Mouse (Mus musculus) forebrain, embryonic 15.5 days (tissue): ENCODE measurements around the gene Daam1. TPM values are rescaled to one million over a fixed set of nuclear protein-coding genes. Genes with fewer than 3 reads are reported as not detected.
A peak's percentile ranks its signal among the peaks of the same experiment; 100 is the strongest.

Experiments used
- ATAC-seq: fragments of 200-750 bp; cut with Nextera tagmentation; replicated peaks from 2 replicates; pipeline ENCODE4 v1.8.0; 2017; ENCODE audit warnings: mild to moderate bottlenecking, moderate TSS enrichment, moderate library complexity
- H3K27ac ChIP-seq: fragments of 300-500 bp; sonication (generic); replicated peaks from 2 replicates; pipeline ENCODE4 v1.5.1; 2015; ENCODE audit warnings: mild to moderate bottlenecking, inconsistent platforms
- H3K27me3 ChIP-seq: fragments of 300-500 bp; sonication (generic); 2 replicates; pipeline ENCODE4 v1.6.1; 2015; ENCODE audit warnings: inconsistent platforms
- H3K36me3 ChIP-seq: fragments of 300-500 bp; sonication (generic); 2 replicates; pipeline ENCODE4 v1.6.1; 2015; ENCODE audit warnings: mild to moderate bottlenecking, inconsistent platforms
- H3K4me1 ChIP-seq: fragments of 300-500 bp; sonication (generic); 2 replicates; pipeline ENCODE4 v1.6.1; 2015; ENCODE audit warnings: inconsistent platforms
- H3K4me2 ChIP-seq: fragments of 300-500 bp; sonication (generic); replicated peaks from 2 replicates; pipeline ENCODE4 v1.6.1; 2015; ENCODE audit warnings: mild to moderate bottlenecking, inconsistent platforms
- H3K4me3 ChIP-seq: fragments of 300-500 bp; sonication (generic); 2 replicates; pipeline ENCODE4 v1.5.1; 2015; ENCODE audit warnings: mild to moderate bottlenecking, inconsistent platforms
- H3K9ac ChIP-seq: fragments of 300-500 bp; sonication (generic); replicated peaks from 2 replicates; pipeline ENCODE4 v1.6.1; 2015; ENCODE audit warnings: mild to moderate bottlenecking, inconsistent platforms
- H3K9me3 ChIP-seq: fragments of 300-500 bp; sonication (generic); 2 replicates; pipeline ENCODE4 v1.6.1; 2016; ENCODE audit warnings: inconsistent platforms
- WGBS: fragments of 180-500 bp; shearing (Covaris S2); methylation state at CpG from one replicate; pipeline ENCODE4 v1.1.7; 2015; ENCODE audit warnings: mixed read lengths; 5-methylcytosine and 5-hydroxymethylcytosine counted together
- polyA plus RNA-seq: library from polyadenylated mRNA; unstranded; fragments of >200 nt; fragmentation: Nextera tagmentation; extraction: Ambion mirVana; gene quantifications from 2 replicates; pipeline ENCODE4 v1.2.1, GENCODE M21; 2015

Gene Daam1
- polyA plus RNA-seq, 1 experiment from 2014 or later: 25.6 TPM

GRCm38 (mm10) chr12:71928092-71928491 is 97.2 kb downstream of the Daam1 start:
- Histone ChIP-seq H3K9ac (no peak overlapping the region), H3K4me1 (peaks cover 16% of the 10 kb centered on the region), H3K4me2 (no peak overlapping the region), H3K36me3 (no peaks in the 10 kb centered on the region), H3K27ac (no peak overlapping the region), H3K9me3 (no peaks in the 10 kb centered on the region), H3K4me3 (no peak overlapping the region), H3K27me3 (no peaks in the 10 kb centered on the region)
- 88% methylated on average over 6 of the region's 6 CpGs for WGBS
- ATAC-seq: no peak

DNA sequence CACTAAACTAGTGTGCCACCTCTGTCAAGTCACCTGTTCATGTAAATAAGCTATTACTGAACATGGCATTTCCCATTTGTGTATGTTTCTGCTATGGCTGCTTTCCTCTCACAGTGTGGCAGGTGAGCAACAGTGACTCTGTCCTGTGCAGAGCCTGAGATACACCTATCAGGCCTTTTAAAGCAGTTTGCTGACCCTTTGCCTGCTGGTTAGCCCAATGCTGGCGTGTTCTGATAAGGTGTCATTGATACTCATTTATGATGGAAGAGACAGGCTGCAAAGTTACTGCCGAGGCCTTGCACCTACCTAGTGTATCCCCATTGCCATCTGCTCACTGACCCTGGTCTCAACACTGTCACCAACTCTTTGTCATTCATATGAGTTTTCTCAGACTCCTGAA is 99.0 kb downstream of the Daam1 start:
- Histone ChIP-seq H3K27me3 (no peaks in the 10 kb centered on the region), H3K36me3 (no peaks in the 10 kb centered on the region), H3K9ac (no peak overlapping the region), H3K4me1 (peaks cover 21% of the 10 kb centered on the region), H3K4me2 (no peak overlapping the region), H3K4me3 (no peak overlapping the region), H3K9me3 (no peaks in the 10 kb centered on the region), H3K27ac (no peak overlapping the region)
- 72% methylated on average over 2 of the region's 2 CpGs for WGBS
- no peak for ATAC-seq

DNA sequence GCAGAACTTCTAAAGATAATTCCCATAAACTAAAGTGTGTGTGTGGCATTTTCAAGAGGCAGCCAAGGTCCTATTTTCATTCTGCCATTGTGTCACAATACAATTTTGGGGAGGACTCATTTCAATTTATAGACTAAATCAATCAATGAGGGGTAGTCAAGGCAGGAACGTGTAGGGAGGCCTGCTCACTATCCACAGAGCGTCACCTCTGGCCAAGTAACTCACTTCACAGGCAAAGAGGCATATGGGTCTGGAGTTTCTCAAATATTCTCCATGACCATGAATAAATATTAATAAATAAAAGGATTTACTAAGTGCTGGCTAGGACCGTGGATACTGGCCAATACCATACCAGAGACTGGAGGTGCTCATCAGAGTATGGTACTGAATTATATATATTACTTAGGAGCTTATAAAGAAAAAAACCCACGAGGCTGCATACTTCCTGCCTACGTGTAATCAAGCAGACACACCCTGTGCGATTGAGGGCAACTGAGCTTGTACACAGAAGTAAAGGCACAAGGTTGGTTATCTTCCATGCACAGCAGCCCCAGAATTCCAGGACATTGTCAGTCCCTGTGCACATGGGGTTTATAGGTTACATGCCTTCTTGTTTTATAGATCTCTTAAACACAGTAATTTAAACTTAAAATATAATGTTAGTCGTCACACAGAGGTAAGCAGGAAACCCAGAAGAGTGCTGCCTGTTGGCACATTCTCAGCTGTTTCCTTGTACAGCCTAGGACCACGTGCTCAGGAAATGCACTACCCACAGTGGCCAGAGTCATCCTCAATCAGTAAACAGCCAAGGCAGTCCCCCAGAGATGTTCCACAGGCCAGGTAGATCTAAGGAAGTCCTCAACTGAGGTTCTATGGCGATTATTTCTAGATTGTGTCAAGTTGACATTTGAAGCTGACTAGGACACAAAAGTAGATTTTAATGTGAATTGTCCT is 101.8 kb downstream of the Daam1 start:
- 88% methylated on average over 9 of the region's 9 CpGs for WGBS
- peaks cover 14% of the 10 kb centered on the region for H3K4me1 ChIP-seq
- ATAC-seq: no peak

DNA sequence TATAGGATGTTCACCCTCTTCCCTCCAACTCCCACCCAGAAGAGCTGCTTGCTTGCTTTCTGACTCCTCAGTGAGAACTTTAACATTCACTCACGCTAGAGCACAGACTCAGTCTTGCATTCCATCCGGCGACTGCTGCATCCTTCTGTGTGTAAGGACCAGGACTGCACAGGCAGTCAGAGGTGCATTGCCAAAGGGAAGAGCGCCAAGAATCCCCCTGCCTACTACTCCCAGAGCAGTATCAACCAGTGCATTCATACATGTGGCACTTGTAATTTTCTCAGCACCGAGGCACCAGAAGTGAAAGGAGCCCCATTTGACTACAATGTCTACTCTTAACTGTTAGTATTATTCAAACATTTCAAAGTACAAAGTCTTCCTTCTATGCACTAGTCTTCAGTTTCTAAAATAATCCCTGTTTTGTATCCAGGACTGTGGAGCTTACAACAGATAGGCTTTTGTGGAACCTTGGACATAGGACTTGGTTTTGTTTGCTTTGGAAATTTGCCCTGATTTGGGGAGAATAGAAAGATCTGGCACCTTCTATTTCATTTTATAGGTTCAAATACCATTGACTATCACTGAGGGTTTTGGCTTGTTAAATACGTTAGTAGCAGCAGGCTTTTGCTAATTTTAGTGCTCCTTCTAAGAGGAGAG is 103.2 kb downstream of the Daam1 start:
- peak overlapping the region; percentile 3; the same call in 1 of the 2 replicates for H3K27ac ChIP-seq
- 0 out of 2 replicates have a peak, but pooled peaks have one; percentile 43 for ATAC-seq
- H3K4me3 ChIP-seq: no peak overlapping the region
- peaks cover 16% of the 10 kb centered on the region for H3K4me1 ChIP-seq
- WGBS: 34% methylated on average over 6 of the region's 6 CpGs
- no peaks in the 10 kb centered on the region for H3K27me3 ChIP-seq
- H3K9ac ChIP-seq: no peak overlapping the region
- no peaks in the 10 kb centered on the region for H3K9me3 ChIP-seq
- H3K36me3 ChIP-seq: 0 out of 2 replicates have a peak, but pooled peaks cover 7% of the 10 kb centered on the region
- H3K4me2 ChIP-seq: no peak overlapping the region

More for the DNA sequence above, 101.8 kb downstream of the Daam1 start:
- Histone ChIP-seq H3K9ac (no peak overlapping the region), H3K27ac (no peak overlapping the region), H3K27me3 (no peaks in the 10 kb centered on the region), H3K9me3 (no peaks in the 10 kb centered on the region), H3K36me3 (0 out of 2 replicates have a peak, but pooled peaks cover 7% of the 10 kb centered on the region), H3K4me3 (no peak overlapping the region), H3K4me2 (no peak overlapping the region)

DNA sequence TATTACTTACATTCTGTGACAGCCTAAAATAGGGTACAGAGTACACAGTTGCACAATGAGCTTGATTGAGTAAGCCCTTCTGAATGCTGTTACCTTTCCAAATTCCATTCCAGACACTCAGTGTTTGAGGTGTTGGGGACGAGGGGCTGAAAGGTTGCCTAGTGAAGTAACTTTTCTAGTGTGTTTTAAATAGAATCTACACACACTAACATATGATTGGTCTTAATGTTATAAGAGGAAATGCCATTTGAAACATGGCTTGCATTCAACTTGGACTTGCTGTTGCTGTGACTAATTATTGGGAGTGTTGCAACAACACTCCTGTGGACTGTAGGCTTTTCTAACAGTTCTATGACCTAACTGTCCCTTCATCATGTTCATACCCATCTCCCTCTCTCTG is 105.8 kb downstream of the Daam1 start:
- 67% methylated on average over 1 of the region's 1 CpGs for WGBS

DNA sequence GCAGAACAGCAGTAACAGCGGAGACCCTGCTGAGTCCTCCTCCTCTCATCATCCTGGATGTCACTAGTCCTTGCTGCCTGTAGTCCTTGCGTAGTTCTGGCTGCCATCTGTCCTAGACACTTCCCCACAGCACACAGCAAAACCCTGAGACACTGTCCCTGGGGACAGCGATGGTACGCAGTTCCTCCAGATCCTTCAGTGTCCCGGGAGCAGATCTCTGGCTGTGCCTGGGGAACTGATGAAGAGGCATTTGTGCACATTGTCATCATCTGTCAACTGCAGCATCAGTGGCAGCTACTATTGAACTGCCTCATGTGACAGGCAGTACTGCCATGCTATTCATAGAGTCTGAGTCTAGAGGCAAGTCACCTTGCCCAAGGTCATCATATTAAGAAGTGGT is 107.6 kb downstream of the Daam1 start:
- no peak overlapping the region for H3K4me3 ChIP-seq
- 83% methylated on average over 5 of the region's 5 CpGs for WGBS
- no peak overlapping the region for H3K27ac ChIP-seq

More for the DNA sequence above, 105.8 kb downstream of the Daam1 start:
- no peak overlapping the region for H3K27ac ChIP-seq
- no peaks in the 10 kb centered on the region for H3K27me3 ChIP-seq
- no peak overlapping the region for H3K4me2 ChIP-seq
- no peaks in the 10 kb centered on the region for H3K9me3 ChIP-seq
- no peak overlapping the region for H3K9ac ChIP-seq
- 0 out of 2 replicates have a peak, but pooled peaks cover 7% of the 10 kb centered on the region for H3K36me3 ChIP-seq
- no peak for ATAC-seq
- H3K4me1 ChIP-seq: peaks cover 12% of the 10 kb centered on the region
- H3K4me3 ChIP-seq: no peak overlapping the region

GRCm38 (mm10) chr12:71941290-71941689 is 110.4 kb downstream of the Daam1 start:
- Histone ChIP-seq H3K27ac (no peak overlapping the region), H3K4me3 (no peak overlapping the region), H3K27me3 (no peaks in the 10 kb centered on the region), H3K9me3 (no peaks in the 10 kb centered on the region), H3K4me2 (no peak overlapping the region), H3K9ac (no peak overlapping the region), H3K4me1 (0 out of 2 replicates have a peak, but pooled peaks cover 3% of the 10 kb centered on the region), H3K36me3 (peaks cover 29% of the 10 kb centered on the region)
- 90% methylated on average over 5 of the region's 5 CpGs for WGBS
- ATAC-seq: no peak

More for the DNA sequence above, 107.6 kb downstream of the Daam1 start:
- no peak for ATAC-seq
- H3K27me3 ChIP-seq: no peaks in the 10 kb centered on the region
- H3K36me3 ChIP-seq: peaks cover 9% of the 10 kb centered on the region
- no peak overlapping the region for H3K9ac ChIP-seq
- no peaks in the 10 kb centered on the region for H3K9me3 ChIP-seq
- no peak overlapping the region for H3K4me2 ChIP-seq
- peaks cover 12% of the 10 kb centered on the region for H3K4me1 ChIP-seq

DNA sequence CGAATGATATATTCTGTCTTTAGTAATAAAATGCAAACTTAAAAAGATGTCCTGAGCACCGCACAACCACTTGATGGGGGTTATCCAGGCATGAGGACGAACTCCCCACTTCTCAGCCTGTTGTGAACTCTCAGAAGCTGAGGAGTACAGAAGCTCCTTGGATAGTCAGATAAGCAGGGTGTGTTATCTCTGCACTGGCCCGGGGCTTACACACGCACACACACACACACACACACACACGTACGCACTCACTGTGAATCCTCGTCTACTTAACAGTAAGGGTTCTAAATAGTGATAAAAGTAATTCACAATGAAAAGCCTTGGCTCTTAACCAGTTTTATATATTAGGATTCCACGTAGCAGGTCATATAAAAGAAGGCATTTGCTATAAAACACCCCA is 112.2 kb downstream of the Daam1 start:
- 95% methylated on average over 9 of the region's 9 CpGs for WGBS
- H3K4me2 ChIP-seq: no peak overlapping the region
- no peaks in the 10 kb centered on the region for H3K9me3 ChIP-seq
- no peak overlapping the region for H3K27ac ChIP-seq
- no peaks in the 10 kb centered on the region for H3K27me3 ChIP-seq
- H3K4me3 ChIP-seq: no peak overlapping the region
- no peak overlapping the region for H3K9ac ChIP-seq
- peaks cover 38% of the 10 kb centered on the region for H3K36me3 ChIP-seq
- no peak for ATAC-seq
- H3K4me1 ChIP-seq: peaks cover 9% of the 10 kb centered on the region; the same call in 1 of the 2 replicates

DNA sequence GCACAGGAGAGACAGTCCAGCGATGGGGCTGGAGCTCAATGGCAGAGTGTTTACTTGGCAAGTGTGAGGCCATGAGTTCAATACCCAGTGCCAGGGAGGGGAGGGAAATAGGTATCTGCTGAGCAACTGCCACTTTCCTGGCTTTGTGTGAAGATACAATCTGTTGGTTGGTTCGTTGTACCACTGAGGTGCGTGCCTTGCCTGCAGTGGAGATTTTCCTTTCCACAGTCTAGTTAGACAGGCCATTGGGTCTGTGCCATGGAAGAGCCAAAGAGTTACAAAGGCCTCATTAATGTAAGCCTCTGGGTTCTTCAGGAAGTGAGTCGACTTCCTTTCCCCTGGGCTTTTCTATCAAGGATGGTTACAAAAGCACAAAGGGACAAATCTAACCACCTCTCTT is 112.8 kb downstream of the Daam1 start:
- H3K9me3 ChIP-seq: no peaks in the 10 kb centered on the region
- H3K36me3 ChIP-seq: peaks cover 41% of the 10 kb centered on the region
- H3K9ac ChIP-seq: no peak overlapping the region
- 83% methylated on average over 4 of the region's 4 CpGs for WGBS
- H3K4me3 ChIP-seq: no peak overlapping the region
- no peaks in the 10 kb centered on the region for H3K27me3 ChIP-seq
- H3K27ac ChIP-seq: no peak overlapping the region
- H3K4me1 ChIP-seq: peaks cover 7% of the 10 kb centered on the region; the same call in 1 of the 2 replicates
- no peak for ATAC-seq
- no peak overlapping the region for H3K4me2 ChIP-seq

DNA sequence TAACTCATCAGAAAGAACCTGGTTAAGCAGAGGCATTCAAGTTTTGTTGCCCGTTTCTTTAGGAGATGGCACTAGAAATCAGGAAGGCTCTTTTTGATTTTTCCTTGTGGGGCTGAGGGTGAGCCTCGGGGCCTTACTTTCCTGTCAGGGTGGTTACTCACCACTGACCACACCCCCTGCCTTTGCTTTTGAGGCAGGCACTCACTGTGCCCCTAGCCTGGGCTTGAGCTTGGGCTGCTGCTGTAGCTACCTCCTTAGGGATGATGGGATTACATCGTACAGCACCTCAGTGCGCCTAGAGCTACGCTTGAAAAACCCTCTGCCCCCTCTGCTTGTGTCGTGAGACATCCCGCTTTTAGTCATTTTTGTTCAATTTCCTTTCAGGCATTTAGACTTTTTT is 115.0 kb downstream of the Daam1 start:
- H3K36me3 ChIP-seq: peaks cover 56% of the 10 kb centered on the region
- H3K4me2 ChIP-seq: no peak overlapping the region
- H3K9me3 ChIP-seq: no peaks in the 10 kb centered on the region
- no peak overlapping the region for H3K4me3 ChIP-seq
- H3K9ac ChIP-seq: no peak overlapping the region
- 78% methylated on average over 7 of the region's 7 CpGs for WGBS
- no peak for ATAC-seq
- H3K27ac ChIP-seq: no peak overlapping the region
- H3K4me1 ChIP-seq: peaks cover 7% of the 10 kb centered on the region; the same call in 1 of the 2 replicates
- no peaks in the 10 kb centered on the region for H3K27me3 ChIP-seq

GRCm38 (mm10) chr12:71946448-71946847 is 115.6 kb downstream of the Daam1 start:
- Histone ChIP-seq H3K36me3 (peaks cover 62% of the 10 kb centered on the region), H3K9me3 (no peaks in the 10 kb centered on the region), H3K27me3 (no peaks in the 10 kb centered on the region), H3K4me1 (peaks cover 7% of the 10 kb centered on the region; the same call in 1 of the 2 replicates), H3K4me3 (no peak overlapping the region), H3K4me2 (no peak overlapping the region), H3K9ac (no peak overlapping the region), H3K27ac (0 out of 2 replicates have a peak overlapping the region, but pooled peaks have one; percentile 8)
- 66% methylated on average over 8 of the region's 8 CpGs for WGBS
- peak; percentile 87 for ATAC-seq

- H3K4me2 ChIP-seq: no peak overlapping the region
- H3K27me3 ChIP-seq: no peaks in the 10 kb centered on the region
- H3K4me3 ChIP-seq: no peak overlapping the region
- peaks cover 18% of the 10 kb centered on the region for H3K4me1 ChIP-seq
- no peak overlapping the region for H3K27ac ChIP-seq
- no peak for ATAC-seq
- peaks cover 73% of the 10 kb centered on the region for H3K36me3 ChIP-seq
- no peaks in the 10 kb centered on the region for H3K9me3 ChIP-seq
- 96% methylated on average over 6 of the region's 6 CpGs for WGBS
- H3K9ac ChIP-seq: no peak overlapping the region
Measured at GRCm38 (mm10) chr12:71948972-71949371, 118.1 kb downstream of the Daam1 start.
